Mouse (Mus musculus): ENCODE data around the gene Enox1.

Gene Enox1

DNA sequence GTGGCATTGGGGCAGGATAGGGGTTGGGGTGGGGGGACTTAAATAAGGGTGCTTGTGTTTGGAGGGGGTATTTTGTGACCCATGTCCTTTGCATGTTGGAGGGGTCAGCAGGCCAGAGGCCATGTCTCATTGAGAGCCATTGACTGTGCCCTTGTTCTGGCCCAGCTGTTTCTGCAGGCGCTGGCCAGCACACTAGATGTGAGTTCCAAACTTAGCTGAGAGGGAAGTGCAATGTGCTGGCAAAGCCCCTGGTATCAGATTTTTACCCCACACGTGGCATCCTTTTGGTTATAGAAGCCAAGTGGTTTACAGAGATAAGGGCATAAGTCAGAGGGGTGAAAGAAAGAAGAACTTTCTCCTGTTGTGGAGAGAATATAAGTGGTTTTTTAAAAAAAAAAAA, 218.5 kb downstream of the Enox1 start:
- no peak for DNase-seq (ENCODE audit: low read depth)

DNA sequence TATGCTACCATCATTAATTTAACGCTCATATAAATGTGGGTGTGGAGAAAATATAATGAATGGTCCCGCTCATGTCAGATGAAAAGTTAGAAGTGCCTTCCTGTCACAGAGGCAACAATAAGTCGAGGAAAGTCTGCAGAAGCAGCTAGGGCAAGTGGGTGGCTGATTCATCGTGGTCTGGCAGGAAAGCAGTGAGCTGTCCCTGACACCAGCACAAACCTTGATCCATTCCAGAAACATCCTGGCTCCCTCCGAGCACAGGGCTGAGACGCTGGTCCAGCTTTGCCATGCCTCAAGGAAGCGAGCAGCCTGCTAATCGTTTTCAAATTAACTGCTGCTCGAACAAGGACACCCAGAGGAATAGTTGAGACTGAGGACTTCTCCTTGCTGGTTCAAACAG, 219.1 kb downstream of the Enox1 start:
- DNase-seq (ENCODE audit: low read depth) = no peak

DNA sequence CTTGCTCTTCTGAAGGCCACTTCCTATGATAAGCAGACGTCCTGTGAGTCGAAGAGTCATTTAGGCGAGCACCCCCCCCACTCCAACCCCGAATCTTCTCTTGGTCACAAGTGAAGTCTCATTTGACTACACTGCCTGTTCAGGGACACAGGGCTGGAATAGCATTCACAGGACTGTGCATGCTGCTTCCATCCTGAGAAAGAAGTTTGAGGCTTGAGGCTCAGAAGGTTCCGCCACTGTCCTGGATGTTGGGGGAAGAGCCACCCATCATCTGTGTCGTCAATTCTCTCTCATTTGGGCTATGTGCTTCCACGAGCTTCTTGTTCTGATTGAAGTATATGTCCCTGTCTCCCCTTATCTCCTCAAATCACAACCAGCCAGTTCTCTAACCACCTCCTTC, 220.2 kb downstream of the Enox1 start:
- no peak for DNase-seq (ENCODE audit: low read depth)

DNA sequence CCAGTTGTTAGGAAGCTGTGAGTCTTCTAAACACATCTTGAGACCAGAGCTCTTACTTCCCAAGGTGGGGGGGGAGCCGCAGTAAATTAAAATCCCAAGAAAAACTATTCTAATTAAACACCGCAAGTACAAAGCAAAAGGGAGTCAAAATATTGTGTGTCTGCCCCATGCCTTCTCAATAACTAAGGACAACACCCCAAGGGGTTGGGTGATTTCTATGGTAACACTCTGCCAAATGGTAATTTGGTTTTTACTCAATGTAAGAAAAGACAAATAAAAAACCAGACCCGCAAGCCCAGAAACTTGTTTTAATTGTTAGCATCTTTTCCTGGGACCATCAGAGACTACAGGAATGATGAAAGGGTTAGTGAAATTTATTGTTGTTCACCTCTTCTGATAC, 220.9 kb downstream of the Enox1 start:
- no peak for DNase-seq (ENCODE audit: low read depth)

DNA sequence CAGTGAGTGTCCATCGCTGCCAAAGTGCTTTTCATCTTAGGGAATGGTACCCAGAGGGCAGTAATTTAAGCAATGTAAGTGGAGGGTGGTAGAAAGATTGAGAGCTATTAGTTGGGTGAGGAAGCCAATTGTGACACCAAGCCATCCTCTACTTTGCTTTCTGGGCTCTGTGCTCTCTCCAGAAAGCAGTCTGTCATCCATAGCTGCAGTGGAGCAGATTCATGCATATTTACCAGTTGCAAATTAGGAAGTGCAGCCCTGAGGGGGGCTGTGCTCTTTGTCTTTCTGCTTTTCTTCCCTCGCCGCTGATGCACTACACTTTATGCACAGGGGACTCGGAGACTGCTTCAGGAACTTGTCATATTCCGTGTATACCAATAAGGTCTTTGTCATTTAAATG, 221.3 kb downstream of the Enox1 start:
- DNase-seq (ENCODE audit: low read depth) = no peak

DNA sequence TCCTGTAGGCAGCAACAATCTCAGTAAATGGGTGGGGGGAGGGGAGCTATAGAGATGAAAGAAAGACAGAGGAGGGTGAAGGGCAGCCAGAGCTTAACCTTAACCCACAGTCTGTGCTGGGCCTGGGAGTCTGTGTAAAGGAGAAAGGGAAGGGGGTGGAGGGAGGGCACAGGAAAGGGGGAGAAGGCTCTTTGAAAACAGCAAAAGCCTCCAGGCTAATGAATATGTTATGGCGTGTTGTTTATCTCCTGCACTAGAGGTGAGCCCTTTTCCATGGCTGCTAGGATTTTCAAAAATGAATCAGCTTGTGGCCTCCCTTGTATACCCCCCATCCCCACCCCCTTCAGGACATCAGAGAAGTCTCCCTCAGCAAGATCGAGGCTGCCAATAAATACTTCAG, 225.0 kb downstream of the Enox1 start:
- no peak for DNase-seq (ENCODE audit: low read depth)

DNA sequence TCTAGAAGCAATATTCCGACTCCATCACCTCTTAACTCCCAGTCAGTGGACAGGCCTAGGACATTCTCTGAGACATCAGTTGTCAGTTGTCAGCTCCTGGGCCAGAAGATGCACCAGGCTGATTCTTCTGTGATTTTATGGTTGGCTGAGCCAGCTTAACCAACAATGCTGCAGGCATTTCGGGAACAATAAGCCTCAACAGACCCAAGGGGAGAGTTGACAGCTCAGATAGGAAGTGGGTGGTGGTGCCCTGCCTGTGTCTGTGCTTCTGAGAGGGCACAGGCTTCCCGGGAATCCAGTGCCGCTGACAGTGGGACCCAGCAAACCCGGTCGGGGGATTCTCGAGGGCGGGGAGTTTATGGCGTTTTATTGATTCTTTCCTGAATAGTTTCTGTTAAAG, 229.1 kb downstream of the Enox1 start:
- DNase-seq (ENCODE audit: low read depth) = no peak

DNA sequence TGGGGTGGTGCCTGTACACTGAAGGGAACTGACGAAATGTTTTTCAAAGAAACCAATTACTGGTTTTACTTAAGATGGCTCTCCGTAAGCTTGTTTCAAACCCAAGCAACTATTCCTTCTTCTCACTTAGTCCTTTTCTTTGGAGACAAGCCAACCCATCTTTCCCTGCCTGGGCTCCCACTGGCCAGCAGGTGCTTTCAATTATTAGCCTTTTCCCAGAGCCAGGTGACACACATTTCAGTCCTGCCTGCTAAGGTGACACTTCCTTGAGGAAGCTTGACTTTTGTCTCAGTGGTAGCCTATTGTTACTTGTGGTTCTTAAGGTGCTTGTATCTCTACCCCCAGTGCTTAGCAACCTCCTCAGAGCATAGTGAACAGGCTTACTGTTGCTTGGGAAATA, 231.3 kb downstream of the Enox1 start:
- no peak for DNase-seq (ENCODE audit: low read depth)

DNA sequence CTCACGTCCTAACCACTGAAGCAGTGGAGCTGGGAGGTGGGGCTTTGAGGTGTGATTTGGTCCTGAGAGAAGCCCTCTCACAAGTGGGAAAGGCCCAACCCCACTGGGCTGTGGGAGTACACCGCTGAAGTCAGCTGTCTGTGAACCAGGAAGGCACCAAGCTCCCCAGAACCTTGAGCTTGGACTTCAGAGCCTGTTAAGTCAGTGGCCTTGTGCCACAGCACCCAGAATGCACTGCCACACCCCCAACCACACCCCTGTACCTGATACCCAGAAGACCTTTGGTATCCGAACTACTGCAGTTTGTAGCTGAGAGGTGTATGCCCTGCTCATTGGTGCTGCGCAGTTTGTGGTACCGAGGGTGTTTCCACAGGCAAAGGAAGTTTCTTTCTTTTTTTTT, 232.7 kb downstream of the Enox1 start:
- no peak for DNase-seq (ENCODE audit: low read depth)

DNA sequence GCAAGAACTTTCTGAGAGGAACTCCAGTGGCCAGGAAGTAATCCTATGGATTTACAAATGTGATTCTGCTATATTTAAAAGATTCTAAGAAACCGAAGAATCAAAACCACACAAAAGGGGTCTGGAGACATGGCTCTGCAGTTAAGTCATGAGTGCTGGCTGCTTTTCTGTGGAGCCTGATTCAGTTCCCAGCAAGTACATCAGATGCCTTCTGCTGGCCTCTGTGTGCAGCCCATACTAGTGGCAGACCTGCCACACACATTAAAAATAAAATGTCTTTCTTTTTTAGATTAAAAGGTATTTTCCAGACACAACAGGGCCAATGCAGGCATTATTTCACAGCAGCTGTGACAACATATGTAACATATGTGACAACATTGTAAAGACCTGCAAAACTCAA, 235.9 kb downstream of the Enox1 start:
- DNase-seq (ENCODE audit: low read depth) = no peak

DNA sequence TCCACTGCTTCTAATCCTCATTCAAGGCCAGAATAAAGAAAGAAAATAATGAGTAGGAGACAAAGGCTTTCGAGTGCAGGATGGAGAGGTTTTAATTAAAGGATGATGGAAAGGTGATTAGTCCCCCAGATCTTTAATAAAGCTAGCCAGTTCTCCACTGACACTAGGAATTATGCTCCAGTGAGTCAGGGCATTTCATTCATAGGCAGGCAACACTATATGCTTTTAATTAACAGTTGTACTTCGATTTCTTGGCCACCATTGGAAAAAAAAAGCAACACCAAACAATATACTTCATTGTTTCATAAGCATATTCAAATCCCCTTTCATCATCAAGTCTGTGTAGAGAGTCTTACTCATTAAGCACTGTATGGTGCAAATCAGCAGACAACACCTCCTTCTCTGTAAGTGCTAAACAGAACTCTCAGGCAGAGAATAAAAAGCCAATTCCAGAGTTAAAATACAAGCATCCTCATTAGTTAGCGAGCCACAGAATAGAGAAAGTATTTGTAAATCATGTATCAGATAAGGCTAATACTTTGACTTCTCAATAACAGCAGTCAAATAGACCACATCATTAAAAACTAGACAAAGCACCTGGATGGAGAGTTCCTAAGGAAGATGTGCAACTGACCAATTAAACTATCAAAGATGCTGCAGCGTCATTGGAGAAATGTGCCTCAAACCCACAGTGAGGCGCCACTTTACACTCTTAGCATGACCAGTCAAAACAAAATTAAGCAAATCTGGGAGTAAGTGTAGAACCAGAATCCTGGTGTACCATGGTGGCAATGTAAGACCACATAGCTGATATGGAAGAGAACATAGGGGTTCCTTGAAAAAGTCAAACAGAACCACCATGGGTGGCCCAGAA, 249.9 kb downstream of the Enox1 start:
- DNase-seq (ENCODE audit: low read depth) = no peak

DNA sequence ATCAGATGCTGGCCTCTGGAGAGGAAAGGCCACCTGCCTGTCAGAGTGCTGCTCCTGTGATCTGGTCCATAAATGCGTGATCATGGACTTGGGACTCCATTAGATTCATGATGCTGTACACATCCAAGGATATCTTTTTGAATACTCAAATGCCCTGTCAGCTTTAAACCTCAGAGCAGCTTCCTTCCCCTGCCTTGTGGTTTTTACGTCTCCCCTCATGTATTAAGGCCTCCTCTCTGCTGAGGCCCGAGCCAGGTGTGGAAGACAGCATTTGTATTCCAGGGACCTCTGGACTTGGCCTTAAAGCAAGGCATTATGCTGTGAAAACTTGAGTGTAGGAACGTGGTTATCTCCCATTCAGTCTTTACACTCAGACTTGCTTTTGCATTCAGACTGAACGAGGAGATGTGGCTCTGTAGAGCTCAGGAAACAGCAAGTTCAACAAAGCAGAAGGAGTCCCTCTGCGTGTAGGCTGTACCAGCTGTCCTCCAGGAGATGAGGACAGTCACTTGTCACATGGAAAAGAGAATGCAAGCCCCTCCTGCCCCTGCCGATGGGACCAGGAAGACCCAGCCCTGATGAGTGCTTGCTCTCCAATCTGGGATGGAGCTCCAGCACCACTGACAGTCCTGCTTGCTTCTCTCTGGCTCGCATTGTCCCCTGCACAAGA, 252.8 kb downstream of the Enox1 start:
- no peak for DNase-seq (ENCODE audit: low read depth)

DNA sequence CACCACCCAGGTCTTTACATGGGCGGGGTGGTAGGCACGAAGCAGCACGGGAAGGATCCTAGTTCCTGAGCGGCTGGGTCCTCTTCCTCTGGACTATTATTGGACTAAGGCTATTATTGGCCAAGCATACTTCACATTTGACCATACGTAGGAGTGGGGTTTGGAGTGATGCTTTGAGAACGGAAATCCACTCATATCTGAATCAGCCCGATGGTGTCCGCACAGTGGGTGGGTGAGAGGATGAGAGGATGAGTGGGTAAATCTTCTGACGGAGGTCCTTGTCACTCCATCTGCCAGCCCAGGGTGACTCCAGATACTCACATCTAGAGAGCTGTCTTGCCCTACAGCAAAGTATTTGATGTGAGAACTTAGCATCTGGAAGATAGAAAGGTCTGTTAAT, 253.8 kb downstream of the Enox1 start:
- no peak for DNase-seq (ENCODE audit: low read depth)

DNA sequence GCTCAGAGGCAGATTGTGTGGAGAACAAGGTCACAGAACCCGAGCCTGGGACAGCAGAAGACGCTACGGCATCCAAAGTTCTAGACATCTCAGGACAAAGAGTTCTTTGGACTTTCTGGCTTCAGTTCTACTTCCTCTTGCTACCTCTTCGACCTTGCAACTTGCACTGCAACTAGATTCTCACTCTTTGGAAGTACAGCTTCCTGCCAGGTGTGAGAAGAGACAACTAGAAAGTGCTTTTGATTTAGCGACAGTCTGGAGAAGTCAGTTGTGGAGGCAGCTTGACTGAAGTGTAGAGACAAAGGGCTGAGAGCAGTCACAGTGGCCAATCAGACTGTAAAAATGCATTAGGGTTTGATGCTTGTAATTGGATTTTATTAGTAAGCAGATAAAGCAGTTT, 256.5 kb downstream of the Enox1 start:
- no peak for DNase-seq (ENCODE audit: low read depth)

DNA sequence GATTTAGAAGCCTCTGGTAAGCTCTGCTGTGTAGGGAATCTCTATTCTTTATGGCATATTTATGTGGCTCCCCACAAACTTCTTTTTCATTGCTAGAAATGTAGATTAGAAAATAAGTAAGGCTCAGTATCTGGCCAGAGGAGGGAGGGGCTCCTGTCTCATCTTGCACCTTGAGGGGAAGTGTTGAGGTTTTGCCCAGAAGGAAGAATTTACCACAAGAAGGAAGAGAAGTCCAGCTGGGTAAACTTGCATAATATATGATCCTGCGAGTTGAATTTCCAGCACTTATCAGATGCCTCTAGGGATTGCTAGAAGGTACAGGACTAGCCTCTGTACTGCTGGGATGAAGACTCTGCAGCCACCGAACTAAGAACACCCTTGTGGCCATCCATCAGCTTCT, 259.8 kb downstream of the Enox1 start:
- no peak for DNase-seq (ENCODE audit: low read depth)

DNA sequence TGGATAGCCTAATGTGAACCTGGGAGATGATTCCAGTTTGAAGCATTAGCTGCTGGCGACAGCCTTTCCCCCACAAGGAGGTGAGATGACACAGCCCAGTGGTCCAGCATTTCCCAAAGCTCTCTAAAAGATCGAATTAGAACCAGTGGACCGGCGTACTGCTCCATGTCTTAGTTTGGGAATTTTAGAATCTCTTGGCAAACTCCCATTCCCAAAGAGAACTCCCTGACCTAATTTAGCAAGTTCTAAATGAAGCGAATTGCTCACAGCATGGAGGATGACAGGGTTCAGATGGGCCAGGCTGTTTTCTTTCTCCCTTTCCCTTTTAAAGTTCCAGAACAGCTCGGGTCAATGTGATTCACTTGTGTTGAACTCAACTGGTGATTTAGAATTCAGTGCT, 264.5 kb downstream of the Enox1 start:
- DNase-seq (ENCODE audit: low read depth) = no peak

DNA sequence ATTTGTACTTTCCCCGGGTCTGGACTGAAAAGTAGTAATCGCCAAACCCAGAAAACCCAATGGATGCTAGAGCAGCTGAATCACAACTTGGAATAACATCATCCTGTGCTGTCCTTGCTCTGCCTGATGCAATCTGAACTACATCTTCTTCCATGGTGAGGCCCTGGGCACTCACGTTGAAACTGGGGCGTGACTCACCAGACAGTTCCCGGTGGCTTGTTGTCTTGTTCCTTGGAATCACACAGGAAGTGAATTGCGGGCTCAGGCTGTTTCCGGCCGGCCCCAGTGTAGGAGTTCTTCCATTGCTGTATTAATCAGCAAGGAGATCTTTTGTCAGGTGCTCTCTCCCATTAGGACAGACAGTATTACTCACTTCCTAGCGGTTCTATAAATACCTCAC, 266.6 kb downstream of the Enox1 start:
- DNase-seq (ENCODE audit: low read depth) = no peak

DNA sequence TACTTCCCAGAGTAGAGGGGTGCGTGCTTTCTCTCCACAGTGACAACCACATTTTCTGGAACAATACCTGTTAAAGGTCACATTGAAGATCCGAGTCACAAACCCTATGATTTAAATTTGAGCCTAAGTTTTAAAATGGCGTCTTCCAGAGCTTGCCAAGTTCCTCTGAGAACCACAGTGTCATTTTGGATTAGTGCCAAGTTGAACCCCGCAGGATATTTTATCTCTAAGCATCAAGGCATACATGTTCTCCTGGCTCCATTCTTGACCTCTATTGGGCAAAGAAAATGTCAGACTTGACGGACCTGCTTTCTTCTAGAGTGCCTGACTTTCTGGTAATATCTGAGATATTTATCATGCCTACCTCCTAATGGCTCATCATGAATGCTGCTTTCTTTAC, 282.9 kb downstream of the Enox1 start:
- no peak for DNase-seq (ENCODE audit: low read depth)

DNA sequence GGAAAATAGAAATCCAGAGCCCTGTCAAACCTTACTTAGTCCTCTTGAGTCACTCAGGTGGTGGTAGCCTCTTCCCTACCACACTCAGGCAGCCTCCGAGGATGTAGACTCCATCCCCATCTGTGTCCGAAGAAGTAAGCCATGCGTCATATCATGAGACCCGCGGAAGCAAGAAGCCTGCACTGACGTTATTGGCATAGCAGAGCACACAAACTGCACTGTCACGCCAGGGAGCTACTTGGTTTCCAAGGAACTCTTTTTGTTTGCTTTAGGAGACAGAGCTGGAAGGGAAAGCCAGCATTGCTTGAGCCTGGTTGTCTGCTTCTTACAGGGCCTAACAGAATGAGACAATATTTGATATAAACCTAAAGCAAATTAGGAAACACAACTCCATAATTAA, 284.2 kb downstream of the Enox1 start:
- no peak for DNase-seq (ENCODE audit: low read depth)

DNA sequence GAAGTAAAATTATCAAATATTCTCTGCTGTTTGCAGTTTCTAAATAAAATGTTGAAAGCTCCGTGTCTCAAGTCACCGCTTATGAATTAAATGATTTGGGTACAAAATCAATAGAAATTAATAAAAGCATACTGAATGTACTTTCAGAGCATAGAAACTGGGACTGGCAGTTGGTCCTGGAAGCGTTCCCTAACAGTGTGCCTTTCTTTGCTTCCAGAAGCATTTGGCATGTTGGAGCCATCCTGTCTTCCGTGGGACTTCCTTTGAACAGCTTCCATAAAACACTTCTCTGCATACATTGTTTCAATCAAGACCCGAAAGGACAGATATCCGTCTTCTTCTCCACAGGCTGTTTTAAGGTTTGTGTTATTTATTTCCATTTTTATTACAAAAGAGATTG, 285.0 kb downstream of the Enox1 start:
- no peak for DNase-seq (ENCODE audit: low read depth)

DNA sequence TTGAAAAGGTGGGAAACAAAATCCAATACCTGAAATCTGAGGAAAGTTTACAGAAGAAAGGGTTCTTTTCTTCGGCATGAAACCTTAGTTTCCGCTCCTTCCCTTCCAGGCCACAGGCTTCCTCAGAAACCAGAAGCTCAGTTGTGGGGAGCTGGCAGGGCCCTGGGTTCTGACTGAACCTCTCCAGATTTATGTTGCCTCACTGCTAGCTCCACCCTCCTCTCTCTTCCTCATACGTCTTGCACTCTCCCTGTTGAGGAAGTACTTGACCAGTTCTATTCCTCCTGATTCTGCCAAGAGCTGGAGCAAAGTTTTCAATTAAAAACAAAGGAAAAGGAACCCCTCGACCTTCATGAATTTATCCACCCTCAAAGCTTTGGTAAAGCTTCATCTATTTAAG, 291.4 kb downstream of the Enox1 start:
- DNase-seq (ENCODE audit: low read depth) = no peak

DNA sequence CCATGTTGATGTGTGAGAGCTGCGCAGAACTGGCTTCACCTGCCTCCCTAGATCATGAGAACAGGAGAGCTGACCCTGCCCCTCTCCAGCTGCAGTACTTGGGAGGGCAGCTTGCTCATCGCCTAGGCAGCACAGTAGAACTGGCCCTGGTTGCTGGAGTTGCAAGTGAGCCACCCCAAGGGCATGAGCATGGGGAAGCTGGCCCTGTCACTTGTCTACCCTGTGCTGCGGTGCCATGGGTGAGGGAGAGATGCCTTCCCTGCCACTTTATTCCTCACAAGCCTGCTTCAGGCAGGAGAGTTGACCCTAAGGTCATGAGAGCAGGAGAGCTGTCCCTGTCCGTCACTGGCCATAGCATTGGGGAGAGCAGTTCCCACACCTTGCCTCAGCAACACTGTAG, 295.4 kb downstream of the Enox1 start:
- no peak for DNase-seq (ENCODE audit: low read depth)

DNA sequence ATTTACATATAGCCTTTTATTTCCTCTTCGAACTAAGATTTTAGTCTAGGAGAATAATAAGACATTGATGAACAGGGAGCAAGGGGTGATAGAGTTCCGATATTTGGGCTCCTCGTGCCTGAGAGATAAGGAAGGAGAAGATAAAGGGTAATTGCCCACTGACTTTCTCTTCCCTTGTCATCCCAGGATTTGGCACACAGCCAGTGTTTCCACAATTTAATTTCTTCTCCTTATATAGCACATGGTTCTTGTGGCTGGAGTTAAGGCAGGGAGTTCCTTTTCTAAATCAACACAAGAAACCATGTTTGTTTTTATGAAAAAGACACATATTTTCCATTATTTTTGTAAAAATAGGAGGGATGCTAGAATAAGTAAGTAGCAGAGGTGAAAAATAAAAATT, 299.5 kb downstream of the Enox1 start:
- DNase-seq (ENCODE audit: low read depth) = no peak

DNA sequence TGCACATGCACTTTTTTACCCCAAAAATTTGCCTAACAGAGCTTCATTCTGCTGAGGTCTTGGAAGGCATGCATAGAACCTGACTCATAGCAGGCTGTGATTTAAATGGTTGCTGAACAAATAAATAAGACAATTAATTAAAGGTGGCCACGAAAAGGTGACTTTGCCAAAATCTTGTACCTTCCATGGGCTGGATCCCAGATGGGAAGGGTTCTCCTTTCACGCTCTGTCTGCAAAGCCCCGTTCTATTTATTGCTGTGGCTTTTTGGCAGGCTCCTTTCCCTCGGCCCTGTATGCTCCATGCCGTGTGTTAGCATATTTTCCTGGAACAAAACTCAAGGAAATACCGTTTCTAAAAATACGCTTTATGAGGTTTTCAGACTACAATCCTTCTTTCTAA, 300.3 kb downstream of the Enox1 start:
- DNase-seq (ENCODE audit: low read depth) = no peak

Data from c-Kit-positive CD71-positive TER-119-negative erythroid progenitor cells, embryonic 14.5 days (primary cell).